Mouse (Mus musculus) bone marrow, adult 2 months (tissue): ENCODE results near the gene Tmem123.

Source experiments
- CTCF ChIP-seq: fragments of 200-500 bp; IDR thresholded peaks from 2 replicates; pipeline ENCODE4 v1.5.1; 2011; ENCODE audit warnings: low read length, control low read depth; ENCODE audit not compliant: control insufficient read depth, insufficient read depth
- POLR2A ChIP-seq: fragments of 200-500 bp; IDR thresholded peaks from 2 replicates; pipeline ENCODE4 v1.6.1; 2011; ENCODE audit warnings: low read depth, mild to moderate bottlenecking, control low read depth, low read length, borderline replicate concordance; ENCODE audit not compliant: control insufficient read depth

- TF ChIP-seq CTCF, result no peak
- no peak for TF ChIP-seq POLR2A
Measured at GRCm38 (mm10) chr9:7775011-7775410, 11.2 kb downstream of the Tmem123 start.
